Mouse (Mus musculus) erythroblast, embryonic 14.5 days (primary cell): ENCODE data around the gene Kmo.

ENCODE experiments used
- GATA1 ChIP-seq: IDR thresholded peaks from 2 replicates; pipeline ENCODE4 v1.6.1; 2012; ENCODE audit warnings: low read length, inconsistent platforms, mixed read lengths
- TAL1 ChIP-seq: IDR thresholded peaks from 3 replicates; pipeline ENCODE4 v1.6.1; 2012; ENCODE audit warnings: low read length, inconsistent platforms, mixed read lengths

DNA sequence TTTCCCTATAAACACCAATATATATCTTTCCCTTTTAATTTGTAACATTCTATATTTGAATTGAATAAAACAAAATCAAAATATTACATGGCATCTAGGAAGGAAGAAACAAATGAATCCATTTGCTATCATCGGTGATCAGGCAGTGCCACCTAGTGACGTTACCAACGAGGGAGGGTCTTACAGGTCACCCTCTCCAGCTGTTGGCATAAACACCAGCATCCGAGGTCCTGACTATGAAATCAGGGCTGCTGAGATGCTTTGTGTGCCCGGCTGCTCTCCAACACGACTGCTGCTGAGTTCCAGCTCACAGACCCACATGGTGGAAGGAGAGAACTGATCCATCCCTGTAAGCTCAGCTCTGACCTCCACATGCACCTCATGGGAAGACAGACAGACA lies 16.8 kb upstream of the Kmo start:
- TF ChIP-seq TAL1 (no peak), GATA1 (no peak)
